Mouse (Mus musculus) hindlimb bud, embryonic 11.5 days (tissue): ENCODE measurements around the gene Afmid.

Experiments used
- DNase-seq: peaks from one replicate; pipeline ENCODE4 v3.0.0-alpha.2; 2012; ENCODE audit warnings: low read depth, low spot score; ENCODE audit errors: extremely low spot score

Gene Afmid

DNA sequence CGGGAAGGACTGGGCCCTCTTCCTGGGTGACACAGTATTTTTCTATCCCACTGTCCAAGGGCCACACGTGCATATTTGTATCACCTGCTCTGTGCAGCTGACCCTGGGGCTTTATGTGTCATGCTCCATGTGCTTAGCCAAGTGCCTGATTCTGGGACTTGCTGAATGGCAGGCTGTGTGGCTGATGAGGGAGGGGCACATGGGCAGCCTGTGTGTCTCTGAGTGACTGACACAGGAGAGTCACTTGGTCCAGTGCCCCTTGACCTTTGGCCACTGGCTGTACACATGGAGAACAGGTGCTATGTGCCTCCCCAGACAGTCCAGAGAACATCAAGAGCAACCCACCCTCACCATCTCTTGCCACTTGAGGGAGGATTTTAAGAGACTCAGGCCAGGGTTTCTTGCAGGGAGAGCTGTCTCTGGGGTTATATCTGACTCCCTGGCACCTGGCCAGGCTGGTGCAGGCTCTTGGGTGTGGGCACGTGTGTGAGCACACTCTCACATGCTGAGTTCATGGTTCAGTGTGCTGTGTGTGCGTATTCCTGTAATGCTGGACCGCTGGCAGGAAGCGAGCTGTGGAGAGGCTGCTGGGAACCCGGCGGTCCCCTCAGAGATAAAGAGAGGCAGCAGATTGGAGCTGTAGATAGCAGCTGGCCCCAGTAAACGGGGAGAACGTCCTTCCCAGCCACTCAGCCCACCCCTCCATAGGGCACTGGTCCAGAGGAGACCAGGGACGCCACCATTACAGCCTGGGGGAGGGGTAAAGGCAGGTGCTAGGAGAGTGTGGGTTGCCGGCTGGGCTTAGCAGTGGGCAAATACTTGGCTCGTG lies 52.4 kb downstream of the Afmid start:
- no peak for DNase-seq

DNA sequence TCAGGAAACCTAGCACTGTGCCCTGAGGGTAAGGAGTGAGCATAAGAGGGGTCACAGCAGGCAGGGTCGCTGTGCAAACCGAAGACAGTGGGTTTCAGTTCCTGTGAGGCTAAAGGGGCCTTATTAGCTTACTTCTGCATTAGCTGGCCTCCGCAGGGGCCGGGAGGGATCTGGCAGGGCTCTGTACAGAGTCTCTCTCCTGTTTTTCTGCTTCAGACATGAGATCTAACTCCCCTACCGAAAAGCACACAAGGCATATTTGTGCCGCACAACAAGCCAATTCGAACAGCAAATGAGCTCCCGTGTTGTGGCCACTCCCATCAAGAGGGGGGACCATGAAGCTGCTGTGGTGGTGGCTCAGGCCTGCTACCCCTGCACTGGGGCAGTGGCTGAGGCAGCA lies 53.2 kb downstream of the Afmid start:
- DNase-seq = no peak

DNA sequence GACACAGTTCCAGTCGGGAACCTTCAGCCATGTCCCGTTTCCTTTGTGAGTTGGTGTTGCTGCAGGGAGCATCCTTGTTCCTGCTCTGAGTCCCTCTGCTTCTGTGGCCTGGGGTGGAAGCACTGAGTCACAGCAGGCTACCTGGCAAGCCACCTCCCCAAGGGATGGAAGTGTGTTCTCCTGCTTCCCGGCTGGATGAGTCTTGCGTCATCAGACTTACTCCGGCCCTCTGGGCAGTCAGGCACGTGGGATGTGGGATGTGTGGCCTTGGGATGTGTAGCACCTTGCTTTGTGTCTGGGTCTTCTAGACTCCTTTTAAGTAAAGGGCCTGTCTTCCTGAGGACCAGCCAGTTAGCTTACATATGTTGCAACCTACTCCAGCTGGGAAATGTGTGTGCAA lies 54.0 kb downstream of the Afmid start:
- no peak for DNase-seq

DNA sequence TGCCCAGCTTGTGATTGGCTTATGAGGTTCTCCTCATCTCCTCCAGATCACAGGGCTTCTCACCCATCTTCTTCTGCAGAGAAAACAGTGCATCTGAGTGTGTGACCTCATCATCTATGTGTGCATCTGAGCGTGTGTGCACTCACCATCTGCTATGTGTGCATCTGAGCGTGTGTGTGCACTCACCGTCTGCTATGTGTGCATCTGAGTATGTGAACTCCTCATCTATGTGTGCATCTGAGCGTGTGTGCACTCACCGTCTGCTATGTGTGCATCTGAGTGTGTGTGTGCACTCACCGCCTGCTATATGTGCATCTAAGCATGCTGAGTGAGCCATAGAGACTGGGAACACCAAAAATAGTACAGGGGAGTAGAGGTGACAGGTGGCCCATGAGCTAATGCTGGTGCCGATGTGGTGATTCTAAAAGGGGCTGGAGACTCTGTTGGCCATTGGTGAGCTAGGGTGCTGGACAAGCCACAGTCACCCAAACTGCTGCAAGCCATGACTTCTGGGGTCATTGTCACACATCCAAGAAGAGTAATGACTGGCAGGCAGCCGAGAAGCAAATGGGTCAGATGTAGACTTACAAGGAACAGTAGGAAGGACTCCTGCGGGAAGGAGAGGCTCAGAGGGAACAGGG lies 54.7 kb downstream of the Afmid start:
- no peak for DNase-seq

DNA sequence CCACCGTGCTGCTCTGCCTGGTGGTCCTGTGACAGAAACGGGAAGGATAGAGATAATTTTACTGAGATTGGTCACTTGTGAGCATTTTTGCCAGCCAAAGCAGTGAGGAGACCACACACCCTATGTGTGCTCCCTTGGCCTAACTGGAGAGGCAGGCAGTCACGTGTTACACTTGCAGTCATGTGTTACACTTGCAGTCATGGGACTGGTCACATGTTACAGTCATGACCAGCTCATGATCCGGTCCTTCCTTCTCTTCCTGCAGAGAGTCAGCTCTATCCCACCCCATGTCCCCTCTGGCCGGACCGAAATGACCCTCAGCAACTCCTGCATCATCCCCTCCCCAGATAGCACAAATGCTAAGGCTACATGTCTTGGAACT lies 55.2 kb downstream of the Afmid start:
- DNase-seq = no peak

DNA sequence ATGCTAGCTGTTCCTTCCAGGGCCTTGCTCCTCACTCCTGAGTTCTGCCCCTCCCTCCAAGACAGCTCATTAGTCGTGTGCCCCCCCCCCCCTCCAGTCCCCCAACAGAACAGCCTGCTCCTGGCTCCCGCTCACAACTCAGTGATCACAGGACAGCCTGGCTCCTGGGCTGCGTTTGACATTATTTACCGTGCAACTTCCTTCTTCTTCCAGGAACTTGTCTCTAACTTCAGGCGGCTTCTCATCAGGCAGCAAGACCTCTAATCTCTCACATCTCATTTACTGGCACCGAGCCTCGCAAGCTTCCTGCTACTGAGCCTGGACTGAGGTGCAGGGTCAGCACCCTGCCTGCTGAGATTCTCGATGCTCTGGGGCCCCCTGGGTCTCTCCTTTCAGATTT lies 56.1 kb downstream of the Afmid start:
- DNase-seq = no peak

DNA sequence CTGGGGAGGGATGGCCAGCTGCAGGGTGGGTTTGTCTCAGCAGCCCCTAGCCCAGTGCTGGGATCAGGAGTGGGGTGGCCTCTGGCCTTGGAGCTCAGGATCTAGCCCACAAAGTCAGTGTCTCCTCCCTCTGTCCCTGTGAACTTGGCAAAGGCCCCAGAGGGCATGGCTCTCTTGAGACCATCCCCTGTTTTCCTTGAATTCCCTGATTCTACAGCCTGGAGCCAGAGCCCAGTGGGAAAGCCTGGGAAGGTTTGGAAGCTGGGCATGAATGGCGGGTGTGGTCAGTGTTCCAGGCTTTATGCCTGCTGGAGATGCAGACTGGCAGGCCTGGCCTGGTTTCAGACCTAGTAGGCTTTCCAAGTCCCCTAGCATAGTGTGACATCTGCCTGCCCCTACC lies 56.5 kb downstream of the Afmid start:
- DNase-seq = no peak

DNA sequence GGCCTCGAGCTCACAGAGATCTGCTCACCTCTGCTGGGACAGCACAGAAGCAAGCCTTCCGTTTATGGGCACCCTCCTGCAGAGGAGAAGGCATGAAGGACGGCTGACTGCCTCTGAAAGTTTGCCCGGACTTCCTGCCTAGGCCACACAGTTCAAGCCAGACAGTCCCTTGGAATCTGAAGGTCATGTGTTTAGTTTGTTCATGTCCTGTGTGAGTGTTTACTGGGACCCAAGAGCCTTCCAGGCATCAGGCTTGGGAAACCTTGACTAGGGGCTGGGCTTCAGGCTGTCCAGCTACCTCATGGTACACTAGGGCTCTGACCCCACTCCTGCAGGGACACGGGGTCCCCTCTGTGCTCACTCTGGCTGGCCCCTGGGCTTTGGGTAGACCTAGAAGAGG lies 60.3 kb downstream of the Afmid start:
- DNase-seq = no peak

DNA sequence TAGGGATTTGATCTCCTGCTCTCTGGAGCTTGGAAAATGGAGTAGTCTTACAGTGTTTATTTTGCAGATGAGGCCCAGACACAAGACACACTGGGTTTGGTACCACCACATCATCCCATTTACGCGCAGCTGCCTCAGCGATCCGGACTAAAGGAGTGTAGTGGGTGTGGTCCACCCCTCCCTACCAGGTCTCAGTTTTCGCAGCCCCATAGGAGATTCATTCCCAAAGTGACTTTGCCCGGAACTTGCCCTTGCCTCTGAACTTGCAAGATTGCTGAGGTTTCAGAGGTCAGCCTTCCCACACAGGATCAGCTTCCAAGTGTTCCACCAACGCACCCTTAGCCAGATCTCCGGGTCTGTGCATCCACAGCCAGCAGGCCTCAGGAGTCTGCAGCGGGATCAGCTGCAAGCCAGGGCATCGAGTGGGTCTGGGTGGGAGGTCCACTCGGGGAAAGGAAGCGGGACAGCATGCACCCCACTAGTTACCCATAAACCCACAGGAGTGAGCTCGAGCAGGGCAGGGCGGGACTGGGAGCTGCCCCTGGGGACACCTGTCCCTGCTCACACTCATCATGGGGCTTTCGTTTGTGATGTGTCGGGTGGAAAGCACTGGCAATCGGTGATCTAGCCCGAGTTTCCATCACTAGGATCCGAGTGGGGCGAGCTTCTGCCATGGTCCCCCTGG lies 62.6 kb downstream of the Afmid start:
- no peak for DNase-seq

DNA sequence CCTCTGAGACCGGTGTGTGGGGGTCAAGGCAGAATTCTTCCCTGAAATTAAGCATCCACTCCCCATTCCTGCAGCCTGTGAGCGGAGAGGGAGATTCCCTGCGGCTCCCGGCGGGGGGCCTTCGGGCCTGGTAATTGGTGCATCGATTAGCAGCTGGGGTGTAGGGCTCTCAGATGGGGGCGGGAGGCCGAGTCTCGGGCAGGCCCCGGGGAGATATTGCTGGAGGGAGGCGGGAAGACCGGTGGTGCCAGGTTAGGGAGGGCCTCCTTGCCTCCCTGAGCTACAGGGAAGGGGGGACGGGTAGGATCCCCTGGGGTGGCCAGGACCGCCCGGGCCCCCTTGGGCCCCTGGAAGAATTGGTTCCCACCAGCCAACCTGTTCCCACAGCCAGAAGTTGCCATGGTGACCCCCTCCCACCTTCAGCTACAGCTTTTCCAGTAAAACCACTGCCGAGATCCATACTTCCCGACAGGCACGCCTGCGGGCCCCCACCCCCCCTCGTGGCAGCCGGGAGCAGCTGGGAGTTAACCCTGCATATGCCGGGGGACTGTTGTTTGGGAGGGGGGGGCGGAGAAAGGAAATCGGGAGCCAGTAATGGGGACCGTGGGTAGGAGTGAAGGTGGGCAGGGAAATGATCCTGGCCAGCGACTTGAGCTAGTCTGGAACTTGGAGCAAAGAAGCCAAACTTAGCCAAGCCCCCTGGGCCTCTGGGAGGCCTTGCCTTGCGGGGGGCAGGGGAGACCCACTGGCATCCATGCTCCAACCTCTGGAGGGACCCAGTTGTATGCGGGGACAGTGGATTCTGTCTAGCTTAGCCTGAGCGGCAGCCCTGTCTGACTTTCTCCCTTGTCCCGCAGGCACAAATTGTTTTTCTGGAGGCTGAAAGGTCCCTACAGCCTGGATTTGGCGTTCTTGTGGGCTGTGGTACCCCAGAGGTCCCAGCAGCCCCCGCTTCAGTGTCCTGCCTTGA lies 63.4 kb downstream of the Afmid start:
- no peak for DNase-seq
